11 mouse cellular contexts compared by ENCODE assay signal in the genomic region with DNA sequence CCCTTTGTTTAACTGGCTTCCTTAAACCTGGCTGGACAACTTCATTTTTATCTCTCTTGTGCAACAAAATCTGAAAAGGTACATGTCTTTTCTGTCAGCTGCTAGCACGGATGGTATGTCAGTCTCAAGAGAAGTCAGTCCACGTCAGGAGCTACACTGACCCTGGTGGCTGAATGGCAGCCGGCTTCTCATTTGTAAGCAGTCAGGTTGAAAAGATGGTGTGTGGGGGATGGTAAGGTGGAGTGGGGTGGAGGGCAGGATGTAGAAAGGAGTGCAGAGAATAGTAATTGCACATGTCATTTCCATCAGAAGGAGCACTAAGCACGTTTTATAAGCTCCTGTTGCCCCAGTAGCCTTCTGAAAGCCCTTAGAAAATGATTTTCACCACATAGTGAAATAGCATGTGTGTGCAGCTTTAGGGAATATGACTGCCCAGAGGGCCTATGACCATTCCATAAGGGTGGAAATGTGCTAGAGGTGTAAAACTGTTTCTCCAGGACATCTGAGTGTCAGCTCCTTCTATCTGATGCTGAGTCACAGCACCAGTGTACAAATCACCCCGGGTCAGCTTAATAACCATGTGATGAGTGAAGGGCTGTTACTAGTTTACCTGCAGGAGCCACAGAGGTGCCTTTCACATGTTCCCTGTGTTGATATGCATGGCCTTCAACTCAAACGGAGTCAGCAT.
DNase-seq lines count a peak whose midpoint lies in the region; ATAC-seq lines count a peak whose summit lies in the region.
"Had no signal": no experiment of that assay in that cellular context is flagged by ENCODE, and none has a peak within 500 bp of the region (broad histone marks: within the 10 kb centered on the region; RNA-seq: fewer than 3 reads in every experiment).

No protein-coding gene starts in this region.

- peaks cover 8% of the 10 kb centered on the region for H3K4me1 ChIP-seq in hindbrain, embryonic 14.5 days (replicated peaks; ENCODE audit: control insufficient read depth, insufficient read depth, low read length)
- peaks cover 5% of the 10 kb centered on the region for H3K4me1 ChIP-seq in midbrain, embryonic 14.5 days (ENCODE audit: control insufficient read depth, insufficient read depth, low read length)
- H3K4me1 ChIP-seq: liver, embryonic 12.5 days had no signal

- H3K4me2 ChIP-seq in hindbrain, embryonic 14.5 days (replicated peaks) = no peak overlapping the region
- H3K4me2 ChIP-seq in midbrain, embryonic 14.5 days (ENCODE audit: low read length) = no peak overlapping the region
- H3K4me2 ChIP-seq: liver, embryonic 12.5 days had no signal

- no peak overlapping the region for H3K27ac ChIP-seq in hindbrain, embryonic 14.5 days
- peak overlapping the region; percentile 45; the same call in 1 of the 2 replicates for H3K27ac ChIP-seq in midbrain, embryonic 14.5 days (replicated peaks; ENCODE audit: low read depth, low read length)
- H3K27ac ChIP-seq: liver, embryonic 12.5 days had no signal

- no peaks in the 10 kb centered on the region for H3K9me3 ChIP-seq in hindbrain, embryonic 14.5 days (ENCODE audit: control insufficient read depth, low read length)
- H3K9me3 ChIP-seq in midbrain, embryonic 14.5 days (ENCODE audit: control insufficient read depth, low read length) = no peaks in the 10 kb centered on the region
- H3K9me3 ChIP-seq: liver, embryonic 12.5 days had no signal

- no peak overlapping the region for H3K9ac ChIP-seq in hindbrain, embryonic 14.5 days
- no peak overlapping the region for H3K9ac ChIP-seq in midbrain, embryonic 14.5 days (replicated peaks; ENCODE audit: low read length)
- H3K9ac ChIP-seq: liver, embryonic 12.5 days had no signal

- 32% methylated on average over 6 of the region's 6 CpGs for WGBS in hindbrain, embryonic 14.5 days
- 32% methylated on average over 6 of the region's 6 CpGs for WGBS in midbrain, embryonic 14.5 days

- peak; percentile 60; the same call in 1 of the 2 replicates for ATAC-seq in hindbrain, embryonic 14.5 days (ENCODE audit: low FRiP score)
- ATAC-seq in midbrain, embryonic 14.5 days (ENCODE audit: low FRiP score, low TSS enrichment) = peak; percentile 73; the same call in 1 of the 2 replicates
- ATAC-seq: liver, embryonic 12.5 days; lung, postnatal 0 days had no signal

- H3K27me3 ChIP-seq in hindbrain, embryonic 14.5 days (ENCODE audit: control insufficient read depth, insufficient read depth, low read length) = no peaks in the 10 kb centered on the region
- H3K27me3 ChIP-seq in midbrain, embryonic 14.5 days (ENCODE audit: control insufficient read depth, insufficient read depth, low read length) = no peaks in the 10 kb centered on the region
- H3K27me3 ChIP-seq: liver, embryonic 12.5 days had no signal

- H3K4me3 ChIP-seq in hindbrain, embryonic 14.5 days (replicated peaks; ENCODE audit: low read length) = no peak overlapping the region
- no peak overlapping the region for H3K4me3 ChIP-seq in midbrain, embryonic 14.5 days (replicated peaks; ENCODE audit: low read depth, low read length)
- H3K4me3 ChIP-seq: liver, embryonic 12.5 days had no signal

- no peaks in the 10 kb centered on the region for H3K36me3 ChIP-seq in hindbrain, embryonic 14.5 days (replicated peaks; ENCODE audit: control insufficient read depth, insufficient read depth)
- H3K36me3 ChIP-seq in midbrain, embryonic 14.5 days (ENCODE audit: control insufficient read depth, insufficient read depth, low read length) = no peaks in the 10 kb centered on the region; the same call in 1 of the 2 replicates
- H3K36me3 ChIP-seq: liver, embryonic 12.5 days had no signal

- DNase-seq in embryo, embryonic 10.5 days (ENCODE audit: low spot score) = peak; percentile 36
- DNase-seq in embryo, embryonic 9.5 days (ENCODE audit: extremely low spot score) = no peak
- peak; percentile 8 for DNase-seq in R1 (ENCODE audit: low read depth, low spot score)
- DNase-seq in hindbrain, embryonic 14.5 days (ENCODE audit: low spot score) = no peak
- DNase-seq in midbrain, embryonic 14.5 days = peak; percentile 55
- DNase-seq in thymus, adult 18-20 months = no peak
- no peak for DNase-seq in kidney, adult 18-20 months
- no peak for DNase-seq in ovary, adult 18-20 months (ENCODE audit: low spot score)
- DNase-seq: cerebellum, adult 8-10 months had no signal

Comparison
In these comparisons a context has a peak if more than half of its experiments do, and no peak if none do; other contexts are left out.
1. DNase-seq: peak in embryo, embryonic 10.5 days (single experiment), R1 (single experiment) and midbrain, embryonic 14.5 days (single experiment); none in embryo, embryonic 9.5 days (single experiment), hindbrain, embryonic 14.5 days (single experiment), thymus, adult 18-20 months (0 of 2), kidney, adult 18-20 months (single experiment) and ovary, adult 18-20 months (single experiment).